In genomic region chr3:34795984-34796266, GRCm38 (mm10) we compare ENCODE assay signal across 7 mouse cellular contexts.
DNase-seq lines count a peak whose midpoint lies in the region; ATAC-seq and TF ChIP-seq lines count a peak whose summit lies in the region.

No protein-coding gene starts in this region.

- no peak overlapping the region for H3K27ac ChIP-seq in left cerebral cortex, adult 2 months
- H3K27ac ChIP-seq in forebrain, embryonic 12.5 days, result no peak overlapping the region
- no peak overlapping the region for H3K27ac ChIP-seq in intestine, embryonic 15.5 days
- no peak overlapping the region for H3K27ac ChIP-seq in neural tube, embryonic 13.5 days (replicated peaks)

- H3K36me3 ChIP-seq in forebrain, embryonic 12.5 days (replicated peaks), result no peaks in the 10 kb centered on the region
- H3K36me3 ChIP-seq in intestine, embryonic 15.5 days, result no peaks in the 10 kb centered on the region
- H3K36me3 ChIP-seq in neural tube, embryonic 13.5 days, result no peaks in the 10 kb centered on the region

- peak overlapping the region; percentile 52 for H3K4me2 ChIP-seq in forebrain, embryonic 12.5 days
- peak overlapping the region; percentile 51 for H3K4me2 ChIP-seq in intestine, embryonic 15.5 days (replicated peaks)
- peak overlapping the region; percentile 61 for H3K4me2 ChIP-seq in neural tube, embryonic 13.5 days

- H3K9me3 ChIP-seq in forebrain, embryonic 12.5 days, result no peaks in the 10 kb centered on the region
- H3K9me3 ChIP-seq in intestine, embryonic 15.5 days, result no peaks in the 10 kb centered on the region
- H3K9me3 ChIP-seq in neural tube, embryonic 13.5 days, result no peaks in the 10 kb centered on the region

- no peak for TF ChIP-seq CTCF in left cerebral cortex, adult 2 months (IDR thresholded peaks at IDR 0.05)

- WGBS in forebrain, embryonic 12.5 days, result 10% methylated on average over 5 of the region's 5 CpGs
- 4% methylated on average over 5 of the region's 5 CpGs for WGBS in intestine, embryonic 15.5 days
- WGBS in neural tube, embryonic 13.5 days, result 9% methylated on average over 5 of the region's 5 CpGs

- H3K27me3 ChIP-seq in forebrain, embryonic 12.5 days, result peaks cover 14% of the 10 kb centered on the region; the same call in 1 of the 2 replicates
- H3K27me3 ChIP-seq in intestine, embryonic 15.5 days (replicated peaks), result peaks cover 6% of the 10 kb centered on the region
- H3K27me3 ChIP-seq in neural tube, embryonic 13.5 days, result peaks cover 28% of the 10 kb centered on the region; the same call in 1 of the 2 replicates

- no peak for DNase-seq in left cerebral cortex, adult 2 months (ENCODE audit: extremely low spot score in 1 of 2, low spot score in 2 of 2)
- no peak for DNase-seq in left cerebral cortex, adult 11 months (ENCODE audit: low spot score)
- no peak for DNase-seq in B cell, adult 2 months
- no peak for DNase-seq in cerebellum, adult 9-11 months

- peaks cover 17% of the 10 kb centered on the region; the same call in 1 of the 2 replicates for H3K4me1 ChIP-seq in forebrain, embryonic 12.5 days
- H3K4me1 ChIP-seq in intestine, embryonic 15.5 days (replicated peaks), result no peaks in the 10 kb centered on the region
- peaks cover 16% of the 10 kb centered on the region for H3K4me1 ChIP-seq in neural tube, embryonic 13.5 days (replicated peaks)

- H3K4me3 ChIP-seq in left cerebral cortex, adult 2 months, result peak overlapping the region; percentile 24
- H3K4me3 ChIP-seq in forebrain, embryonic 12.5 days (replicated peaks), result peak overlapping the region; percentile 27
- peak overlapping the region; percentile 25 for H3K4me3 ChIP-seq in intestine, embryonic 15.5 days (replicated peaks)
- H3K4me3 ChIP-seq in neural tube, embryonic 13.5 days, result peak overlapping the region; percentile 32

- no peak for ATAC-seq in forebrain, embryonic 12.5 days (ENCODE audit: low FRiP score)
- ATAC-seq in intestine, embryonic 15.5 days, result no peak; the same call in 1 of the 2 replicates
- no peak for ATAC-seq in neural tube, embryonic 13.5 days (ENCODE audit: low read depth)

- intact Hi-C loops in left cerebral cortex, adult 2 months (cut with DNase I), result no loop called here

- peak overlapping the region; percentile 5; the same call in 1 of the 2 replicates for H3K9ac ChIP-seq in forebrain, embryonic 12.5 days
- H3K9ac ChIP-seq in intestine, embryonic 15.5 days, result no peak overlapping the region
- H3K9ac ChIP-seq in neural tube, embryonic 13.5 days, result peak overlapping the region; percentile 47
